Mouse (Mus musculus) liver, embryonic 14.5 days (tissue): ENCODE data around the gene Smarca5. TPM values are rescaled to one million over a fixed set of nuclear protein-coding genes. Genes with fewer than 3 reads are reported as not detected.
A peak's percentile ranks its signal among the peaks of the same experiment; 100 is the strongest.

Experiments
- ATAC-seq: fragments of 200-750 bp; cut with Nextera tagmentation; 2 replicates; pipeline ENCODE4 v1.8.0; 2017; ENCODE audit warnings: moderate number of reproducible peaks, mild to moderate bottlenecking, moderate library complexity; ENCODE audit not compliant: insufficient read depth
- DNase-seq, 3 experiments: peaks; one replicate each; pipeline ENCODE4 v3.0.0-alpha.2; 2012 to 2013; ENCODE audit warnings: low read depth in 3 of 3, low spot score in 3 of 3
- H3K27ac ChIP-seq: fragments of 300-500 bp; sonication (generic); 2 replicates; pipeline ENCODE4 v1.5.1; 2014; ENCODE audit warnings: moderate library complexity, mild to moderate bottlenecking, control low read depth, inconsistent platforms
- H3K27me3 ChIP-seq: fragments of 300-500 bp; sonication (generic); 2 replicates; pipeline ENCODE4 v1.6.1; 2014; ENCODE audit warnings: mild to moderate bottlenecking, low read length, moderate library complexity; ENCODE audit not compliant: control insufficient read depth, insufficient read depth
- H3K36me3 ChIP-seq: fragments of 300-500 bp; sonication (generic); replicated peaks from 2 replicates; pipeline ENCODE4 v1.6.1; 2014; ENCODE audit warnings: low read depth; ENCODE audit not compliant: control insufficient read depth, insufficient read depth
- H3K4me1 ChIP-seq, 2 experiments: fragments of 200-500 bp in 1 of 2; fragments of 300-500 bp in 1 of 2; sonication (generic) in 1 of 2; replicated peaks; 2 replicates each; pipeline ENCODE4 v1.6.1; 2012 to 2014; ENCODE audit warnings: antibody characterized with exemption in 1 of 2, inconsistent platforms in 1 of 2, low read length in 1 of 2; ENCODE audit not compliant: control insufficient read depth in 2 of 2, insufficient read depth in 2 of 2
- H3K4me2 ChIP-seq: fragments of 300-500 bp; sonication (generic); 2 replicates; pipeline ENCODE4 v1.6.1; 2014; ENCODE audit warnings: low read depth, mild to moderate bottlenecking, control low read depth, moderate library complexity
- H3K4me3 ChIP-seq, 2 experiments: fragments of 200-500 bp in 1 of 2; fragments of 300-500 bp in 1 of 2; sonication (generic) in 1 of 2; 2 replicates each; pipeline ENCODE4 v1.5.1; 2012 to 2014; ENCODE audit warnings: low read depth in 2 of 2, low read length in 2 of 2, mild to moderate bottlenecking in 2 of 2, control low read depth in 1 of 2, inconsistent platforms in 1 of 2, moderate library complexity in 1 of 2; ENCODE audit not compliant: insufficient read depth in 1 of 2
- H3K9ac ChIP-seq: fragments of 300-500 bp; sonication (generic); replicated peaks from 2 replicates; pipeline ENCODE4 v1.6.1; 2014; ENCODE audit warnings: mild to moderate bottlenecking, control low read depth, moderate library complexity
- H3K9me3 ChIP-seq: fragments of 300-500 bp; sonication (generic); 2 replicates; pipeline ENCODE4 v1.6.1; 2016; ENCODE audit warnings: low read length, mixed read lengths; ENCODE audit not compliant: control insufficient read depth
- CTCF ChIP-seq: IDR thresholded peaks from 2 replicates; pipeline ENCODE4 v1.5.1; 2016; ENCODE audit warnings: antibody characterized with exemption, low read depth, control low read depth
- EP300 ChIP-seq: IDR thresholded peaks from 2 replicates; pipeline ENCODE4 v1.6.1; 2016; ENCODE audit warnings: antibody characterized with exemption, low read depth
- WGBS: fragments of 180-500 bp; shearing (Covaris S2); extraction: QIAGEN DNeasy Blood & Tissue Kit; methylation state at CpG from one replicate; pipeline ENCODE4 v1.1.7; 2014; ENCODE audit not compliant: insufficient replicate concordance; 5-methylcytosine and 5-hydroxymethylcytosine counted together
- polyA plus RNA-seq, 2 experiments: library from polyadenylated mRNA; depleted of rRNA in 1 of 2; stranded (reverse) in 1 of 2; unstranded in 1 of 2; fragments of >200 nt; fragmentation: Nextera tagmentation in 1 of 2; extraction: Ambion mirVana in 1 of 2; gene quantifications; 2 replicates each; pipeline versions ENCODE4 v1.2.1 to v1.2.3; 2012 to 2014

Gene Smarca5
- polyA plus RNA-seq, 2 experiments = 15.2 to 47.5 TPM

DNA sequence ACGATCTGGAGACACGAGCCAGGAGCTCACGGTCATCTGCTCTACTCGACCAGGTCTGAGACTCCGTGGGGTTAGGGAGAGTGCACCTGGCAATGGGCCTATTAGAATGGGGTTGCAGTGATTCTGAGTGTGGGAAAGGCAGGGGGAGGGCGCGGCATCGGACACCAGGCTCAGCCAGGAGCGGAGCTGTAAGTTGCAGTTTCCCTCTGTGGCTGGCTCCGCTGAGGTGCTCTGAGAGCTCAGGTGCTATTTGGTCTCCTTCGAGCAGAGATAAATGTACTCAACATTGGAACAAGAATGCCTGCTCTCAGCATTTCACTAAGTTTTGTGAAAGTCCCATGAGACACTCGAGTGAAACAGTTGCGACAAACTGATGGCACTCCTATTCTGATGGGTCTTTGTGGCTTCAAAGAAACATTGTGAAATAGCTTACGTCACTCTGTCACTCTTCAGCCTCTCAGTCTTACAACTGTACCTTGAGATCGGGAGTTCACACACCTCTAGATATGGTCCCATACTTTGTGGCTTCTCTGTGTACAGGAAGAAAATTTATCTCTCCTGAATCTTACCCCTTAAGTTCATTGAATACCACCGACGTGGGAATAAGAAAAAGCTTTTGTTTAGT, 69.9 kb downstream of the Smarca5 start:
- DNase-seq (no peak), ATAC-seq (no peak)
- Histone ChIP-seq H3K4me1 (no peaks in the 10 kb centered on the region), H3K27ac (no peak overlapping the region), H3K4me3 (no peak overlapping the region), H3K9ac (no peak overlapping the region), H3K4me2 (no peak overlapping the region), H3K9me3 (no peaks in the 10 kb centered on the region), H3K36me3 (no peaks in the 10 kb centered on the region), H3K27me3 (no peaks in the 10 kb centered on the region)
- 52% methylated on average over 17 of the region's 17 CpGs for WGBS
- TF ChIP-seq EP300 = no peak
- TF ChIP-seq CTCF = no peak

DNA sequence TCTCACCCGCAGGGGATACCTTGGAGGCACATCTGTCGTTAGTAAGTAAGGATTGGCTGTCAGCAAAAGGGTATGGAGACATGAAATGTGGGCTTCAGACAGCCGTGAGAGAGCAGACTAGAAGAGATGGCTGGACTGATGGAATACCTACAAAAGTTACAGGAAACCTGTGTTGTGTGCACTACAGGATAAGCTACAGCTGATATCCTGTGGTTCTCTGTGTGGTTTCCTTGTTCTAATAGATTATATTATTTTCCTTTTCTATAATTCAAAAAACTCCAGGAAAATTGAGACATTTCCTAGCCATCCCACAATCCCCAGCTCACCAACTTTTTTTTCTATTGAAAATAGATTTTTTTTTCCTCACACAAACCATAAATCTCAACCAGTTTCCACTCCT, 75.8 kb downstream of the Smarca5 start:
- no peaks in the 10 kb centered on the region for H3K9me3 ChIP-seq
- H3K27me3 ChIP-seq = no peaks in the 10 kb centered on the region
- no peak overlapping the region for H3K9ac ChIP-seq
- peaks cover 17 to 25% of the 10 kb centered on the region in 2 experiments for H3K4me1 ChIP-seq
- no peak for TF ChIP-seq CTCF
- no peak for TF ChIP-seq EP300
- DNase-seq (no peak), ATAC-seq (no peak)
- no peak overlapping the region for H3K27ac ChIP-seq
- H3K36me3 ChIP-seq = no peaks in the 10 kb centered on the region
- no peak overlapping the region for H3K4me3 ChIP-seq
- 5% methylated on average over 3 of the region's 3 CpGs for WGBS
- H3K4me2 ChIP-seq = no peak overlapping the region

DNA sequence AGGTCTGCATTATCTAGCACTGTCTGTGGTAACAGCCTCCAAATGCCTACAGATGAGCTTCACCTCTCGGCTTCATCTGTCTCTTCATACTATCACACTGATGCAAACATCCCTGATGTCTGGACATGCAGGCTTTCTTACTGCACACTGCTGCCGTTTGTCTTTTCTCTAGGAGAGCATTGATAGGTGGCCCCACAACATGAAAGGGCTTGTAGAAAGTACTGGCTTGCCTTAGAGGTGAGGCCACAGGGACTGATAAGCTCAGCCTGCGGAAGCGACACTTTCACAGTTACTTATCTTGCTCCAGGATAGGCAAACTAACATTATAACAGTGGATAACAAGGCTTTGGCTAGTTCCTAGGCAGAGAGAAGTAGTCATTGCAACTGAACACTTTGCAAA, 78.2 kb downstream of the Smarca5 start:
- peak overlapping the region; percentile 31 for H3K9ac ChIP-seq
- H3K9me3 ChIP-seq = no peaks in the 10 kb centered on the region
- ATAC-seq (peak; percentile 90), DNase-seq (peak; percentile 36 to 52 (median 40))
- 6% methylated on average over 4 of the region's 4 CpGs for WGBS
- no peak overlapping the region for H3K4me3 ChIP-seq
- H3K36me3 ChIP-seq = no peaks in the 10 kb centered on the region
- peak; percentile 80; the same call in 1 of the 2 replicates for TF ChIP-seq EP300
- TF ChIP-seq CTCF = no peak
- H3K27ac ChIP-seq = peak overlapping the region; percentile 67
- H3K27me3 ChIP-seq = no peaks in the 10 kb centered on the region
- H3K4me1 ChIP-seq = peaks cover 17 to 35% of the 10 kb centered on the region in 2 experiments
- H3K4me2 ChIP-seq = peak overlapping the region; percentile 25

DNA sequence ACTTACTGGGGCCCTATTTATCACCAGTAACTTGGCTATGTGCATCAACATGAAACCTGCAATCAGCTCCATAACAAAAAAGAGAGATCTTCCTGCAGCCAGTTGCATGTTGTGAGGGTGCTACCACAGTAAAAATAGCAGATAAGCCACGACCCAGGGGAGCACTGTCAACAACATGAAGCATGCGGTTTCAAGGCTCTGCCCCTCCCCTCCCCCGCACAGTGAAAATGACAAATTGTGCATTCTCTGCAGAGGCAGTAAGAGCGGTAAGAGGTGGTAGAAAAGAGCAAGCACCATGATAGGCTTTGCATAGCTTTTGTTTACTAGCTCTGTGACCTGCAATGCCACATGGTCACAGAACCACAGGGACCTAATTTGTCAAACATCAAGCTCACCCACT, 81.7 kb downstream of the Smarca5 start:
- Histone ChIP-seq H3K9ac (no peak overlapping the region), H3K4me3 (no peak overlapping the region), H3K9me3 (no peaks in the 10 kb centered on the region), H3K27ac (no peak overlapping the region), H3K4me1 (peaks cover 17 to 31% of the 10 kb centered on the region in 2 experiments), H3K27me3 (no peaks in the 10 kb centered on the region), H3K36me3 (no peaks in the 10 kb centered on the region), H3K4me2 (no peak overlapping the region)
- TF ChIP-seq EP300 = 0 out of 2 replicates have a peak, but pooled peaks have one; percentile 35
- TF ChIP-seq CTCF = no peak
- ATAC-seq (peak; percentile 46), DNase-seq (no peak)
- 9% methylated on average over 4 of the region's 4 CpGs for WGBS

Other genes starting within 250 kb of the Smarca5 start
- 349 and 449 TPM in 2 replicates for gene Gypa, start 245.7 kb downstream of the Smarca5 start, polyA plus RNA-seq (2012; rRNA removed)
- gene Gypa, start 245.7 kb downstream of the Smarca5 start, polyA plus RNA-seq (2014; fragmentation: Nextera tagmentation; extraction: Ambion mirVana) = 691 and 694 TPM in 2 replicates
- 0.09 and 0.10 TPM in 2 replicates for gene Frem3, start 128.4 kb downstream of the Smarca5 start, polyA plus RNA-seq (2012; rRNA removed)
- 0.13 and 0.14 TPM in 2 replicates for gene Frem3, start 128.4 kb downstream of the Smarca5 start, polyA plus RNA-seq (2014; fragmentation: Nextera tagmentation; extraction: Ambion mirVana)
- 10.3 and 10.8 TPM in 2 replicates for gene Gab1, start 141.0 kb upstream of the Smarca5 start, polyA plus RNA-seq (2012; rRNA removed)
- 7.8 and 10.6 TPM in 2 replicates for gene Gab1, start 141.0 kb upstream of the Smarca5 start, polyA plus RNA-seq (2014; fragmentation: Nextera tagmentation; extraction: Ambion mirVana)